ENCODE assay signal across 11 mouse cellular contexts in genomic region chr15:80697564-80697963, GRCm38 (mm10). TPM values are rescaled to one million over a fixed set of nuclear protein-coding genes. Genes with fewer than 3 reads are reported as not detected.
DNase-seq lines count a peak whose midpoint lies in the region; ATAC-seq lines count a peak whose summit lies in the region.
"Had no signal": no experiment of that assay in that cellular context is flagged by ENCODE, and none has a peak within 500 bp of the region (broad histone marks: within the 10 kb centered on the region; RNA-seq: fewer than 3 reads in every experiment).

No protein-coding gene starts in this region.

- DNase-seq in hindbrain, embryonic 11.5 days (ENCODE audit: low spot score) = no peak
- DNase-seq in spleen, postnatal 36 days (ENCODE audit: low spot score in 2 of 2) = peak; percentile 71 to 75
- DNase-seq in adrenal gland, adult (ENCODE audit: inconsistent age in 2 of 2, low spot score in 1 of 2) = no peak
- no peak for DNase-seq in urinary bladder, adult 18-20 months (ENCODE audit: low spot score in 2 of 2)
- DNase-seq: lung, embryonic 14.5 days had no signal

- peaks cover 30% of the 10 kb centered on the region for H3K4me1 ChIP-seq in hindbrain, embryonic 13.5 days (replicated peaks)
- H3K4me1 ChIP-seq in hindbrain, embryonic 11.5 days (replicated peaks; ENCODE audit: control insufficient read depth, insufficient read depth, low read length) = peaks cover 5% of the 10 kb centered on the region; the same call in 1 of the 2 replicates

- H3K9me3 ChIP-seq in hindbrain, embryonic 13.5 days = no peaks in the 10 kb centered on the region
- H3K9me3 ChIP-seq in hindbrain, embryonic 11.5 days (ENCODE audit: control insufficient read depth, low read length) = no peaks in the 10 kb centered on the region

- no peak overlapping the region for H3K4me3 ChIP-seq in hindbrain, embryonic 13.5 days
- no peak overlapping the region for H3K4me3 ChIP-seq in hindbrain, embryonic 11.5 days (ENCODE audit: low read depth, low read length)
- H3K4me3 ChIP-seq: myocyte had no signal

- H3K9ac ChIP-seq in hindbrain, embryonic 13.5 days = peak overlapping the region; percentile 39; the same call in 1 of the 2 replicates
- H3K9ac ChIP-seq in hindbrain, embryonic 11.5 days (ENCODE audit: low read depth, low read length) = no peak overlapping the region
- H3K9ac ChIP-seq: lung, embryonic 14.5 days had no signal

- H3K27me3 ChIP-seq in hindbrain, embryonic 13.5 days = peaks cover 11% of the 10 kb centered on the region; the same call in 1 of the 2 replicates
- no peaks in the 10 kb centered on the region for H3K27me3 ChIP-seq in hindbrain, embryonic 11.5 days (ENCODE audit: control insufficient read depth, insufficient read depth, low read length)

- no peak overlapping the region for H3K4me2 ChIP-seq in hindbrain, embryonic 13.5 days
- H3K4me2 ChIP-seq in hindbrain, embryonic 11.5 days (replicated peaks; ENCODE audit: low read depth, low read length) = no peak overlapping the region
- H3K4me2 ChIP-seq: lung, embryonic 14.5 days had no signal

- ATAC-seq in hindbrain, embryonic 13.5 days (ENCODE audit: low FRiP score) = no peak
- no peak for ATAC-seq in hindbrain, embryonic 11.5 days (ENCODE audit: low FRiP score)
- ATAC-seq in CD4-positive, CD25-positive, alpha-beta regulatory T cell, adult 4 months = peak; percentile 96
- peak; percentile 98 for ATAC-seq in inflammation-experienced regulatory T-cells, adult 6 months
- ATAC-seq in erythroid progenitor cell, adult 5-6 weeks (replicated peaks; ENCODE audit: low FRiP score, poor library complexity, severe bottlenecking) = no peak

- no peak overlapping the region for H3K27ac ChIP-seq in hindbrain, embryonic 13.5 days
- H3K27ac ChIP-seq in hindbrain, embryonic 11.5 days (ENCODE audit: low read depth, low read length) = no peak overlapping the region

- 59% methylated on average over 5 of the region's 5 CpGs for WGBS in hindbrain, embryonic 13.5 days
- 57% methylated on average over 5 of the region's 5 CpGs for WGBS in hindbrain, embryonic 11.5 days

- H3K36me3 ChIP-seq in hindbrain, embryonic 13.5 days = no peaks in the 10 kb centered on the region
- no peaks in the 10 kb centered on the region for H3K36me3 ChIP-seq in hindbrain, embryonic 11.5 days (ENCODE audit: control insufficient read depth, insufficient read depth, low read length)
- H3K36me3 ChIP-seq: G1E had no signal

RNA-seq across cellular contexts. Expression of gene Tnrc6b, which starts 13.5 kb away (rescaled TPM):
- polyA plus RNA-seq in hindbrain, embryonic 13.5 days (2015; fragmentation: Nextera tagmentation; extraction: Ambion mirVana) = 42.6 and 45.2 TPM in 2 replicates
- 20.1 and 24.9 TPM in 2 replicates for polyA plus RNA-seq in hindbrain, embryonic 11.5 days (2014; fragmentation: Nextera tagmentation; extraction: Ambion mirVana)
- 10 to 100 TPM; 58.7 to 84.9 TPM for polyA plus RNA-seq in CD4-positive, CD25-positive, alpha-beta regulatory T cell, adult 4 months (2017; shearing (Covaris generic))
- 10 to 100 TPM; 37.5 to 60.3 (median 51.2) TPM for polyA plus RNA-seq in inflammation-experienced regulatory T-cells, adult 6 months (2017; shearing (Covaris generic))
- 113 and 187 TPM in 2 replicates for total RNA-seq in erythroid progenitor cell, adult 5-6 weeks (2015; ENCODE audit: low replicate concordance)
- total RNA-seq in erythroid progenitor cell, adult 5-6 weeks (2017; ENCODE audit: low replicate concordance) = 141 and 357 TPM in 2 replicates

RNA-seq across cellular contexts. Expression of gene Fam83f, which starts 25.9 kb away (rescaled TPM):
- polyA plus RNA-seq in hindbrain, embryonic 13.5 days (2015; fragmentation: Nextera tagmentation; extraction: Ambion mirVana) = 0.12 and 0.14 TPM in 2 replicates
- 0.11 TPM in 2 replicates for polyA plus RNA-seq in hindbrain, embryonic 11.5 days (2014; fragmentation: Nextera tagmentation; extraction: Ambion mirVana)
- under 1 TPM in 1 of 2 experiments, not detected in 1; 0.30 TPM for polyA plus RNA-seq in CD4-positive, CD25-positive, alpha-beta regulatory T cell, adult 4 months (2017; shearing (Covaris generic))
- not detected for polyA plus RNA-seq in inflammation-experienced regulatory T-cells, adult 6 months (2017; shearing (Covaris generic))
- 1.1 TPM in 1 of 2 replicates, not detected in the other for total RNA-seq in erythroid progenitor cell, adult 5-6 weeks (2015; ENCODE audit: low replicate concordance)
- not detected in 2 replicates for total RNA-seq in erythroid progenitor cell, adult 5-6 weeks (2017; ENCODE audit: low replicate concordance)
- polyA plus RNA-seq: G1E, myocyte had no signal

Comparison
In these comparisons a context has a peak if more than half of its experiments do, and no peak if none do; other contexts are left out.
1. ATAC-seq: peak in CD4-positive, CD25-positive, alpha-beta regulatory T cell, adult 4 months (single experiment) and inflammation-experienced regulatory T-cells, adult 6 months (single experiment); none in hindbrain, embryonic 13.5 days (single experiment), hindbrain, embryonic 11.5 days (single experiment) and erythroid progenitor cell, adult 5-6 weeks (single experiment).
2. DNase-seq: peak in spleen, postnatal 36 days (2 of 2); none in hindbrain, embryonic 11.5 days (single experiment), adrenal gland, adult (0 of 2) and urinary bladder, adult 18-20 months (0 of 2).